Mouse (Mus musculus) lung, adult 2 months (tissue): ENCODE measurements around the gene Socs3.

Experiments
- CTCF ChIP-seq: fragments of 200-500 bp; IDR thresholded peaks from 2 replicates; pipeline ENCODE4 v1.5.1; 2011; ENCODE audit warnings: mild to moderate bottlenecking, low read length, control low read depth; ENCODE audit not compliant: insufficient read depth
- POLR2A ChIP-seq: fragments of 200-500 bp; IDR thresholded peaks from 2 replicates; pipeline ENCODE4 v1.6.1; 2011; ENCODE audit warnings: low read depth, mild to moderate bottlenecking, control low read depth, low read length, borderline replicate concordance; ENCODE audit errors: extremely low read depth

DNA sequence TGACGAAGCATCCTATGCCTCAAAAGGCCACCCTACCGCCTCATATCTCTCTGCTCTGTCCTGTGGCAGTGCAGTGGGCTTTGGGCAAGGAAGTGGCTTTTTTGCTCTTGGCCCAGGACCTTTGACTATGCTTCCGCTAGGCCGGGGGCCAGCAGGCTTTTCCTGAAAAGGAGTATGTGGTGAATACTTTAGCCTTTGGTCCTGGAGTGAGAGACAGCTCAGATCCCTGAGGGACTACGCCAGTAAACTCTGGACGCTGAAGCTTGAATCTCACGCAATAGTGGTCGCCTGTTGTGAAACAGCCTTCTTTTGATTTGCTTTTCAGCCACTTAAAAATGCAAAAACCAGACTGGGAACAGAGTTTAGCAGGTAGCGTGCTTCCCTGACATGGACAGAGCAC lies 34.2 kb downstream of the Socs3 start:
- TF ChIP-seq CTCF: no peak
- no peak for TF ChIP-seq POLR2A
